Mouse (Mus musculus): ENCODE measurements around the gene Ceacam18. TPM values are rescaled to one million over a fixed set of nuclear protein-coding genes. Genes with fewer than 3 reads are reported as not detected.

The Ceacam18 gene
- total and polyA plus RNA-seq, 3 experiments = not detected

DNA sequence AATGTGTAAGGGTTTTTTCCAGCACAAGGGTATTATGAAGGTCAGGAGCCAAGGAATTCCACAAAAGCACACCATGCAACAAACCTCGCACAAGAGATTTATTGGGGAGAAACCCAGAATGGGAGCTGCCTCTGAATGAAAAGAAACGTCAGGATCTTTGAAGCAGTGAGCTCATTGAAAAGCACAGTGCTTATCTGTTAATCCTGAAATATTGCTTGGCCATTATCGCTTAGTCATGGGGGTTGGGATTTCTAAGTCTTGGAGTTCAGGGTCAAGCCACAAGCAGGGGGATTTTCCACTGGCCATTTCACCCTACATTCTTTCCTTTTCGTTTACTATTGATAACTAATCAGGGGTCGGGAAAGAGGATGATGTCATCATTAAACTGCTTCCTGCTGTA, 32.6 kb upstream of the Ceacam18 start:
- Histone ChIP-seq H3K27me3 (replicated peaks) (no peaks in the 10 kb centered on the region), H3K79me2 (replicated peaks; ENCODE audit: control insufficient read depth, extremely low read depth, insufficient read depth, poor library complexity, severe bottlenecking) (no peaks in the 10 kb centered on the region), H3K36me3 (replicated peaks in 1 of 2; ENCODE audit: control insufficient read depth in 1 of 2, insufficient read depth in 1 of 2, low read length in 1 of 2) (no peaks in the 10 kb centered on the region), H3K4me2 (ENCODE audit: insufficient read depth, low read depth, poor library complexity, severe bottlenecking) (no peak overlapping the region), H3K4me3 (replicated peaks in 1 of 3; ENCODE audit: low read depth in 2 of 3, low read length in 2 of 3, poor library complexity in 1 of 3) (no peak overlapping the region), H3K27ac (ENCODE audit: insufficient read depth, low read depth) (no peak overlapping the region), H3K9me3 (replicated peaks; ENCODE audit: low read length) (no peaks in the 10 kb centered on the region), H3K9ac (ENCODE audit: insufficient read depth, low read depth) (no peak overlapping the region), H3K4me1 (ENCODE audit: control insufficient read depth in 1 of 2, insufficient read depth in 2 of 2) (no peaks in the 10 kb centered on the region)
- no peak for DNase-seq (ENCODE audit: extremely low read depth)
- in situ Hi-C loops (cut with MboI; ENCODE audit: low pct_ligation_motif_present, low pct_unique_long_range_greater_than_20kb, low sequenced_read_pairs) = no loop called here
- dilution Hi-C loops (cut with MboI; ENCODE audit: extremely low pct_ligation_motif_present, extremely low pct_unique_long_range_greater_than_20kb, low sequenced_read_pairs) = no loop called here
- no peak for TF ChIP-seq NRF1 (IDR thresholded peaks at IDR 0.05; ENCODE audit: low read depth, low read length)
- TF ChIP-seq E2F4 (IDR thresholded peaks at IDR 0.05; ENCODE audit: insufficient replicate concordance, low read depth, low read length) = no peak
- TF ChIP-seq USF2 (conservative IDR thresholded peaks at IDR 0.05; ENCODE audit: low read depth, low read length) = no peak
- TF ChIP-seq BHLHE40 (IDR thresholded peaks at IDR 0.05; ENCODE audit: low read depth, low read length) = no peak
- TF ChIP-seq NELFE (IDR thresholded peaks at IDR 0.05; ENCODE audit: low read depth, low read length) = no peak
- TF ChIP-seq GABPA (IDR thresholded peaks at IDR 0.05; ENCODE audit: insufficient replicate concordance, low read depth, low read length) = no peak
- TF ChIP-seq CHD2 (IDR thresholded peaks at IDR 0.05; ENCODE audit: low read length) = no peak
- TF ChIP-seq TCF12 (IDR thresholded peaks at IDR 0.05; ENCODE audit: low read depth, low read length) = no peak
- no peak for TF ChIP-seq UBTF (IDR thresholded peaks at IDR 0.05; ENCODE audit: low read depth, low read length)
- no peak for TF ChIP-seq CTCF (conservative IDR thresholded peaks at IDR 0.05 in 1 of 2, IDR thresholded peaks at IDR 0.05 in 1 of 2; ENCODE audit: low read depth in 2 of 2, low read length in 2 of 2)
- no peak for TF ChIP-seq PAX5 (IDR thresholded peaks at IDR 0.05; ENCODE audit: low read length)
- no peak for TF ChIP-seq ELF1 (IDR thresholded peaks at IDR 0.05; ENCODE audit: low read depth, low read length)
- no peak for TF ChIP-seq IRF4 (IDR thresholded peaks at IDR 0.05; ENCODE audit: low read depth, low read length)
- no peak for TF ChIP-seq ETS1 (conservative IDR thresholded peaks at IDR 0.05; ENCODE audit: low read depth, low read length)

DNA sequence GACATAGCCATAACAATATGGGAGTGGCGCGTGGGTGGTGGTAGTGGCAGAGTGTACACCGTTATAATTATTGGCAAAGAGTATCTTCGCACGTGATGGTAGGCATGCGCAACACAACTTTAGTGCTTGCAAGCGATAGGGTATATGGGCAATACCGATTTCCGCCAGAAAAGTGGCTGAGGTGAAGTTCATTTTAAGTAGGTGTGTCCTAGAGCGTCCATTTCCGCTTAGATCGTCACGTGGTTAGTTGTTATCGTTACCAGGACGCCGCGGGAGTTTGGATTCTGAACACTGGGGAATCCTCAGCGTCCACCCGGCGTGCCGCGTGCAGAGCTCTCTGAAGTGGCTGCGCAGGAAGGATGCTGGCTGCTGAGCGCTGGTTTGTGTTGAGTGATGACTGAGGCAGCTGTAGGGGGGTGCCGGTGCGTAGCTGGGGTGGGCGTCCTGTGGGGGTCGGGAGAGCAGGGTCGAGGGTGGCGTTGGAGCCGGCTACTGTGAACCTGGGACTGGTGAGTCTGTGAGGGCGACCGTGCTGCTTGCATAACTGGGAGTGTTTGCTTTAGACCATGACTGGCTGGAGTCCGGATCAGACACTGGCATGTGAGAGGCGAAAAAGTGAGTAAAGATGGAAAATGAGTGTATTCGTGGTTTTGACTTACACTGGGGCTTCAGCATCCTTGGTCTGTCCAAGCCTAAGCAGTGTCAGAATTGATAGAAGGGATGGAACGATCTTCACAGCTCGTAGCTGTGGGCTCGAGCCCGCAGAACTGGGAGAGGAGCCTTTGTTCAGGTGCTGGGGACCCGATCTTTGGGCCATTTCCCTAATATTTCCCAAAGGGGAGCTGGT, 27.4 kb upstream of the Ceacam18 start, which contains the start of gene Zfp819:
Gene Zfp819, plus strand, starts transcription at position 274 of the 847 bp plus-strand sequence.
- in situ Hi-C loops (cut with MboI; ENCODE audit: low pct_ligation_motif_present, low pct_unique_long_range_greater_than_20kb, low sequenced_read_pairs) (no loop called here), dilution Hi-C loops (cut with MboI; ENCODE audit: extremely low pct_ligation_motif_present, extremely low pct_unique_long_range_greater_than_20kb, low sequenced_read_pairs) (no loop called here)
- no peak within 1 kb of the TSS for H3K9ac ChIP-seq (ENCODE audit: insufficient read depth, low read depth)
- H3K4me3 ChIP-seq (replicated peaks in 1 of 3; ENCODE audit: low read depth in 2 of 3, low read length in 2 of 3, poor library complexity in 1 of 3) = no peak within 1 kb of the TSS
- no peaks in the 10 kb centered on the region for H3K9me3 ChIP-seq (replicated peaks; ENCODE audit: low read length)
- H3K36me3 ChIP-seq (replicated peaks in 1 of 2; ENCODE audit: control insufficient read depth in 1 of 2, insufficient read depth in 1 of 2, low read length in 1 of 2) = no peaks in the 10 kb centered on the region
- H3K79me2 ChIP-seq (replicated peaks; ENCODE audit: control insufficient read depth, extremely low read depth, insufficient read depth, poor library complexity, severe bottlenecking) = no peaks in the 10 kb centered on the region
- H3K27me3 ChIP-seq (replicated peaks) = no peaks in the 10 kb centered on the region
- DNase-seq (ENCODE audit: extremely low read depth) = no peak
- no peaks in the 10 kb centered on the region for H3K4me1 ChIP-seq (ENCODE audit: control insufficient read depth in 1 of 2, insufficient read depth in 2 of 2)
- TF ChIP-seq MAX (IDR thresholded peaks at IDR 0.05; ENCODE audit: low read length) = no peak
- no peak for TF ChIP-seq TBP (conservative IDR thresholded peaks at IDR 0.05; ENCODE audit: low read depth, low read length)
- no peak for TF ChIP-seq MXI1 (IDR thresholded peaks at IDR 0.05; ENCODE audit: low read depth, low read length)
- no peak for TF ChIP-seq ZMIZ1 (IDR thresholded peaks at IDR 0.05; ENCODE audit: low read depth, low read length)
- TF ChIP-seq PAX5 (IDR thresholded peaks at IDR 0.05; ENCODE audit: low read length) = no peak
- no peak for TF ChIP-seq BHLHE40 (IDR thresholded peaks at IDR 0.05; ENCODE audit: low read depth, low read length)
- no peak for TF ChIP-seq MAFK (IDR thresholded peaks at IDR 0.05; ENCODE audit: insufficient replicate concordance, low read length)
- no peak for TF ChIP-seq SIN3A (IDR thresholded peaks at IDR 0.05; ENCODE audit: low read length)
- no peak for TF ChIP-seq MEF2A (IDR thresholded peaks at IDR 0.05; ENCODE audit: borderline replicate concordance, low read depth, low read length)
- TF ChIP-seq ETS1 (conservative IDR thresholded peaks at IDR 0.05; ENCODE audit: low read depth, low read length) = no peak
- no peak for TF ChIP-seq ELF1 (IDR thresholded peaks at IDR 0.05; ENCODE audit: low read depth, low read length)
- TF ChIP-seq ZC3H11A (IDR thresholded peaks at IDR 0.05; ENCODE audit: low read depth, low read length) = no peak
- TF ChIP-seq KAT2A (IDR thresholded peaks at IDR 0.05; ENCODE audit: insufficient replicate concordance, low read length) = no peak
- TF ChIP-seq RCOR1 (conservative IDR thresholded peaks at IDR 0.05; ENCODE audit: low read depth, low read length) = no peak
- no peak for TF ChIP-seq SMC3 (IDR thresholded peaks at IDR 0.05; ENCODE audit: low read depth, low read length)
- no peak for TF ChIP-seq RAD21 (IDR thresholded peaks at IDR 0.05; ENCODE audit: low read depth, low read length)
- no peak for TF ChIP-seq ZNF384 (IDR thresholded peaks at IDR 0.05; ENCODE audit: low read depth, low read length)
- no peak within 1 kb of the TSS for H3K27ac ChIP-seq (ENCODE audit: insufficient read depth, low read depth)
- no peak within 1 kb of the TSS for H3K4me2 ChIP-seq (ENCODE audit: insufficient read depth, low read depth, poor library complexity, severe bottlenecking)
